Mouse (Mus musculus) heart, embryonic 10.5 days (tissue): ENCODE measurements around the gene Olfr95. TPM values are rescaled to one million over a fixed set of nuclear protein-coding genes. Genes with fewer than 3 reads are reported as not detected.
A peak's percentile ranks its signal among the peaks of the same experiment; 100 is the strongest.
"Not testable (repeated sequence)": the region's sequence is repeated elsewhere in the genome, so short reads cannot be mapped to it uniquely, and the experiment has no call there.

Source experiments
- DNase-seq: peaks from one replicate; pipeline ENCODE4 v3.0.0-alpha.2; 2017; ENCODE audit warnings: low spot score
- H3K27ac ChIP-seq: fragments of 300-500 bp; sonication (generic); 2 replicates; pipeline ENCODE4 v1.5.1; 2016; ENCODE audit warnings: mild to moderate bottlenecking
- H3K27me3 ChIP-seq: fragments of 300-500 bp; sonication (generic); 2 replicates; pipeline ENCODE4 v1.6.1; 2016; ENCODE audit warnings: mild to moderate bottlenecking; ENCODE audit not compliant: poor library complexity, insufficient read depth, severe bottlenecking
- H3K36me3 ChIP-seq: fragments of 300-500 bp; sonication (generic); 2 replicates; pipeline ENCODE4 v1.6.1; 2016; ENCODE audit warnings: mild to moderate bottlenecking, moderate library complexity
- H3K4me1 ChIP-seq: fragments of 300-500 bp; sonication (generic); 2 replicates; pipeline ENCODE4 v1.6.1; 2016; ENCODE audit warnings: mild to moderate bottlenecking
- H3K4me3 ChIP-seq: fragments of 300-500 bp; sonication (generic); 2 replicates; pipeline ENCODE4 v1.5.1; 2016; ENCODE audit warnings: mild to moderate bottlenecking, moderate library complexity
- H3K9me3 ChIP-seq: fragments of 300-500 bp; sonication (generic); 2 replicates; pipeline ENCODE4 v1.6.1; 2016; ENCODE audit warnings: mild to moderate bottlenecking, moderate library complexity
- WGBS: fragments of 180-500 bp; shearing (Covaris S2); methylation state at CpG from one replicate; pipeline ENCODE4 v1.1.7; 2016; 5-methylcytosine and 5-hydroxymethylcytosine counted together
- polyA plus RNA-seq: library from polyadenylated mRNA; unstranded; fragments of >200 nt; fragmentation: Nextera tagmentation; extraction: Ambion mirVana; gene quantifications from 2 replicates; pipeline ENCODE4 v1.2.1, GENCODE M21; 2016

Olfr95 gene
- polyA plus RNA-seq, result not detected in 2 replicates

DNA sequence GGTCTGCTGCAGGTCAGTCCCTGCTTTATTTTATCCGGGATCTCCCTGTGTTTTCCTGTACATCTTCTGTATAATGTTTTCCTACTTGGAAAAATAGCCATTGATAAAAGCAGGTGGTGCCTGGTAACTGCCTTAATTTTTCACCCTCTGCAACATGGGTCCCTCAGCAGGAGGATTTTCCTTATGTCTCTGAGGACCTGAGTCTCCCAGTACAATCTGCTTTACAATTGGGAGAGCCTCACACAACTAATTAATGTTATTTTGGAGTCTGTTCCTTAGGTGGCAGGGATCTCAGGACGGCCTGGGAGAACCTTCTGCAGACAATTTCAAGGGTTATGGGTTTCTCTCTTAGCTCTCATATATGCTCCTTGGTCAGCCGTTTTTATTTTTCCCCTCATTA is at the start of gene Olfr95:
TSS of gene Olfr95 (minus strand) at position 101 of the 400 bp plus-strand sequence.
- Histone ChIP-seq H3K9me3 (no peaks in the 10 kb centered on the region), H3K4me1 (peaks cover 7% of the 10 kb centered on the region), H3K4me3 (no peak within 1 kb of the TSS), H3K27me3 (peaks cover 24% of the 10 kb centered on the region), H3K27ac (no peak within 1 kb of the TSS), H3K36me3 (no peaks in the 10 kb centered on the region)
- no peak for DNase-seq
- WGBS, result 72% methylated on average over 3 of the region's 3 CpGs

DNA sequence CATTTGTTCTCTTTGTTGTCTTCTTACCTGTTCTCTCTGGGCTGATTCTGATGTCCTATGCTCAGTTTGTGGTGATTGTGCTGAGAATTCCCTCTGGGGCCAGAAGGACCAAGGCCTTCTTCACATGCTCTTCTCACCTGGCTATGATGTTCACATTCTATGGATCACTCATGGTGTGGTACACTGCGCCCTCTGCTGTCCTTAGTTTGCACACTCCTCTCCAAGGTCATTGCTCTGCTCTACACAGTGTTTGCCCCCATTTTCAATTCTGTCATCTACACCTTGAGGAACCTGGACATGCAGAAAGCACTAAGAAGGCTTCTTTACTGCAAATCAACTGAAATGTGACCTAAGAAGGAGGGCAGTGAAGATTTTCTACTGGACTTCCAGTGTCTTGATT is 37.6 kb upstream of the Olfr95 start:
- H3K4me1 ChIP-seq, result no peaks in the 10 kb centered on the region
- no peak overlapping the region for H3K4me3 ChIP-seq
- H3K27ac ChIP-seq, result no peak overlapping the region
- no peaks in the 10 kb centered on the region for H3K27me3 ChIP-seq
- H3K9me3 ChIP-seq, result no peaks in the 10 kb centered on the region
- 10% methylated on average over 1 of the region's 1 CpGs for WGBS
- DNase-seq, result no peak
- H3K36me3 ChIP-seq, result no peaks in the 10 kb centered on the region

DNA sequence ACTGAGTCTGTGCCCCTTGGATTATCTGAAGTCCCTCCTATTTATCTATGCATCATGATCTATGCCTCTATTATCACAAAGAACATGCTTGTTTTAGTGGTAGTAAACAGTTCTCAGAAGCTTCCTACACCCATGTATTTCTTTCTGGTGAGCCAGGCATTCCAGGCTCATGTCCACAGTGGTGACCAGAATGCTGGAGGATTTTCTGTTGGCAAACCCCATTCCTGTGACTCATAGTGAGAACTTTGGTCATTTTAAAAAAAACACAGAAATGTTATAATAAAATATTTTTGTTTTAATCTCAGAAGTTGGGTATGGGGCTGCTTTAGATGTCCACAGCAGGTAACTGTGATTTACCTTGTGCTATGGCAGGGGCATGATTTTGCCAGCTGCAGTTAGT is 36.5 kb upstream of the Olfr95 start:
- no peaks in the 10 kb centered on the region for H3K9me3 ChIP-seq
- no peak overlapping the region for H3K27ac ChIP-seq
- H3K4me1 ChIP-seq, result no peaks in the 10 kb centered on the region
- no peak for DNase-seq
- no peaks in the 10 kb centered on the region for H3K36me3 ChIP-seq
- H3K27me3 ChIP-seq, result no peaks in the 10 kb centered on the region
- H3K4me3 ChIP-seq, result no peak overlapping the region

DNA sequence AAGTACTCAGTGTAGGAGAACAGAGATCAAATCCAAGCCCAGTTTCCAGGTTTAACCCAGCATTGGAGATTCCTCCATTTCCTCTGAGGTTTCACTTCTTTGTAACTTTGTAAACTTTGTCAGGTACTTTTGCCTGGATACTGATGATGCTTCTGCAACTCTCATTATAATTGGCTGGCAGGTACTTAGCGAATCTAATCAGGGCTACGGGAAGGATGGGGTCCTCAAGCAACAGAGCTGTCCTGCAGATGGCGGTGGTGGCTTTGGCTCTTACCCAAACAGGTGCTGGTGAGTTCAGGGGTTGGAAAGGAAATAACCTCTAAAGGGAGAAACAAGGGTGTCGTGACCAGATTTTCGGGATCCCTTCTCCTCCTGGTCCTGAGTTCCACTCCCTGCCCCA is 33.8 kb upstream of the Olfr95 start:
- no peaks in the 10 kb centered on the region for H3K27me3 ChIP-seq

DNA sequence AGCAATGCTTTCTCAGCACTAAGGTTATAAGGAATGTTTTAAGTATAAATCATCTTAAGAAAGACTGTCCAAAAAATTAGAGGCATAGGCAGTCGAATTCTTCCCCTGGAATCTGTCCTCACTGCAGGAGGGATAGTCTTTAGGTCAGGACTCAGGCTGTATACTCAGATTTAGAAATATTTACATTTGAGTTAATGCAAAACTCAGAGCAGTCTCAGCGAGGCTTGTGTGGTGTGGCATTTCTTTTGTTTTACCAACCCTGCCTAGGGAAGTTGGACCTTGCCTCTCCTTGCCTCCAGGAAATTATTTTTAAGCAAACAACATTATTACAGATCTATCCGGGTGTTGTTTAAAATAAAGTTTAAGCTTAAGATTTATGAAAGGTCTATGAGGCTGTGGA is 29.3 kb upstream of the Olfr95 start:
- DNase-seq, result no peak
- 59% methylated on average over 3 of the region's 3 CpGs for WGBS
- H3K27ac ChIP-seq, result no peak overlapping the region
- no peaks in the 10 kb centered on the region for H3K27me3 ChIP-seq
- H3K36me3 ChIP-seq, result no peaks in the 10 kb centered on the region
- no peaks in the 10 kb centered on the region for H3K4me1 ChIP-seq
- H3K4me3 ChIP-seq, result no peak overlapping the region
- H3K9me3 ChIP-seq, result no peaks in the 10 kb centered on the region

More for the DNA sequence above, 33.8 kb upstream of the Olfr95 start:
- no peaks in the 10 kb centered on the region for H3K9me3 ChIP-seq
- H3K36me3 ChIP-seq, result no peaks in the 10 kb centered on the region
- no peaks in the 10 kb centered on the region for H3K4me1 ChIP-seq
- H3K27ac ChIP-seq, result no peak overlapping the region
- 28% methylated on average over 5 of the region's 5 CpGs for WGBS
- no peak overlapping the region for H3K4me3 ChIP-seq
- DNase-seq, result no peak

DNA sequence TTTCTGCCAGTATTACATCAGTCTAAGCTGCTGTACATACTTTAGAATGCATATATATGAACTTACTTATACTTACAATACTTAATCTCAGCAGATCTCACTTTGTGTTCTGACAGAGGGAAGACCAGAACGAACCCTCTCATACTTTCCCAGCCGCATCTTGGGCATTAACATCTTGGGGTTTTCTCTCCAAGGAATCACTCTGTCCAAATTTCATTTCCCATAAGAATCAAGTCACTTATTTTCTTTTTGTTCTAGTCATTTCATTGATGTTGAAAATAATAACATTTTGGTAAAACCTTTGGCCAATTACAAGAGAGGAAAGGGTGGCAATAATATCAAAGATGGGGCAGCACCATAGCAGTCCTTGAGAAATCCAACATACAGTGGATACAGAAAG is 24.3 kb upstream of the Olfr95 start, which contains the start of gene Olfr97:
TSS of gene Olfr97 (minus strand) at position 101 of the 400 bp plus-strand sequence.
- H3K27me3 ChIP-seq, H3K4me3 ChIP-seq, DNase-seq, H3K36me3 ChIP-seq, H3K9me3 ChIP-seq, H3K4me1 ChIP-seq, H3K27ac ChIP-seq: not testable (repeated sequence)
- WGBS, result 86% methylated on average over 2 of the region's 2 CpGs

DNA sequence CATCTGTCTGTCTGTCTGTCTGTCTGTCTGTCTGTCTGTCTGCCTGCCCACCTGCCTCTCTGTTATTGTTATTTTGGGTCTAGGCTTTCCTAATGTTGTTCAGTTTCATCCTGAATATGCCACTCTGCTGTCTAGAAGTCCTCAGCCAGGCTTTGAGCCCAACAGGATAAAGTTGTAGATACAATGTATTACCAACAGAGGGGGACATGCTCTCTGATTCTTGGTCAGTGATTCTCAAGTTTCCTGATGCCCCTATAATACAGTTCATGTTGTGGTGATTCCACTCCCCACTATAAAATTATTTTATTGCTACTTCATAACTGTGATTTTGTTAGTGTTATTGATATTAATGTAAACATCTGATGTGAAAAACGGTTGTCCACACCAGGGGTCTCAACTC is 9.0 kb upstream of the Olfr95 start:
- H3K9me3 ChIP-seq, result no peaks in the 10 kb centered on the region
- DNase-seq, result no peak
- H3K4me3 ChIP-seq, result no peak overlapping the region
- H3K27me3 ChIP-seq, result no peaks in the 10 kb centered on the region
- H3K4me1 ChIP-seq, result no peaks in the 10 kb centered on the region
- WGBS, result 18% methylated on average over 1 of the region's 1 CpGs
- H3K27ac ChIP-seq, result no peak overlapping the region
- H3K36me3 ChIP-seq, result no peaks in the 10 kb centered on the region

DNA sequence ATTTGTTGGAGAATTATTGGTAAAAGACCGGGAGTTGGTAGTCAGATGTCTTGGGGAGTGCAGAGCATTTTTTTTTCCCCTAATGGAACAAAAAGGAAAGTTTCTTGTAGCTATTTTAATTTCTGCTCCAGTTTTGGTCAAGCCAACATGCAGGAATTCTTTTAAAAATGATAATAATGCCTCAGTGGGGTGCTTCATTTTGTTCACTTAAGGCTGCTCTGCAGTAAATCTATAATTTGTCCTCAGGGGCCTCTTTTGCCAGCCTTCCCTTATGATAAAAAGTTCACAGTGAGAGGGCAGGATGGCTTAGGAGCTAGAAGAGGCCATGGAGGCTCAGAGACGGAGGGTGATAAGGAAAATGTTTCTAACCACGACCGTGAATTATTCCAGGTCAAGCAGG is 6.9 kb upstream of the Olfr95 start, which contains the start of gene Olfr96:
TSS of gene Olfr96 (plus strand) at position 301 of the 400 bp plus-strand sequence.
- H3K36me3 ChIP-seq, result no peaks in the 10 kb centered on the region
- H3K4me3 ChIP-seq, result no peak within 1 kb of the TSS
- DNase-seq, result no peak
- WGBS, result 59% methylated on average over 4 of the region's 4 CpGs
- H3K4me1 ChIP-seq, result no peaks in the 10 kb centered on the region
- H3K27ac ChIP-seq, result no peak within 1 kb of the TSS
- no peaks in the 10 kb centered on the region for H3K9me3 ChIP-seq
- no peaks in the 10 kb centered on the region for H3K27me3 ChIP-seq

DNA sequence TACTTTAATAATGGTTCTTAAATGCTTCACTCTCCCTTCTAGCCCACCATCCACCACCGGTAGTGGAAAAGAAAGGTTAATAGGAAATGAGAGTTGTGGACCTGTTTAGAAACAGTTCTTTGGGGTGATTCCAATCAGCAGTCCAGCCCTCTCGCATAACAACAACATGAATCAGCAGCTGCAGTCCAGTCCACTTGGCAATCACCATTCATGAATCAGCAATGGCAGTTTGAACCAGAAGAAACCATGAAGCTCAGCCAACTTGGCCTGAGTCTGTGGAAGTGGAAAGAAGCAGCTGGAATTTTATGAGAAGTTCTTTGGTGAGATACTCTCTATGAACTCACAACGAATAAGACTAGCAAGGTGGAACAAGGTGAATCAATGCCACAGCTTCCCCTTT is 5.6 kb upstream of the Olfr95 start:
- Histone ChIP-seq H3K27me3 (no peaks in the 10 kb centered on the region), H3K4me3 (no peak overlapping the region), H3K9me3 (no peaks in the 10 kb centered on the region), H3K4me1 (no peaks in the 10 kb centered on the region), H3K27ac (no peak overlapping the region), H3K36me3 (no peaks in the 10 kb centered on the region)
- WGBS, result 71% methylated on average over 3 of the region's 3 CpGs
- no peak for DNase-seq

DNA sequence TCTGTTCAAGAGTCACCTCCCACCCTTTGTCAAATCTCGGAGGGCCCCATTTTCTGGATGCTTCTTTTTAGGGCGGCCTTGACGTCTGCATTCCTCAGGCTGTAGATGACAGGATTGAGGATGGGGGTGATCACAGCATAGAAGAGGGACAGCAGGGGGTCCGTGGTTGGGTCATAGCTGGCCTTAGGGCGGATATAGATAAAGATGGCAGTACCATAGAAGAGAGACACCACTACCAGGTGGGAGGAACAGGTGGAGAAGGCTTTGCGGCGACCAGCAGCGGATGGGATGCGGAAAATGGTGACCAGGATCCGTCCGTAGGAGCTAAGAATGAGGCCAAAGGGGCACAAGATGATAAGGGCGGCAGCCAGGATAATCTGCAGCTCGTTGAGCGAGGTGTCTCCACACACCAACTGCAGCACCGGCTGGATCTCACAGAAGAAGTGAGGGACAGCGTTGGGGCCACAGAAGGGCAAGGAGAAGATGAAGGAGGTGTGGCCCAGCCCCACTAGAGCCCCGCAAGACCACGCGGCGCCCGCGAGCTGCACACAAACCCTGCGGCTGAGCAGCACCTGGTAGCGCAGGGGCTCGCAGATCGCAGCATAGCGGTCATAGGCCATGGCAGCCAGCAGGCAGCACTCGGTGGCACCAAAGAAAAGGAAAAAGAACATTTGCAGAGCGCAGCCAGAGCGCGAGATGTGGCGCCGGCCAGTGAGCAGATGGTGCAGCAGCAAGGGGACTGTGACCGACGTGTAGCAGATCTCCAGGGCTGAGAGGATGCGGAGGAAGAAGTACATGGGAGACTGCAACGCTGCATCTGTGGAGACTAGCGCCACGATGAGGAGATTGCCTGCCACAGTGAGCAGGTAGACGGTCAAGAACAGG is 1.8 kb downstream of the Olfr95 start:
- Histone ChIP-seq H3K27ac (no peak overlapping the region), H3K36me3 (no peaks in the 10 kb centered on the region), H3K4me1 (peaks cover 7% of the 10 kb centered on the region), H3K9me3 (no peaks in the 10 kb centered on the region), H3K27me3 (peaks cover 27% of the 10 kb centered on the region), H3K4me3 (peak overlapping the region; percentile 56)
- no peak for DNase-seq
- WGBS, result 13% methylated on average over 40 of the region's 40 CpGs

DNA sequence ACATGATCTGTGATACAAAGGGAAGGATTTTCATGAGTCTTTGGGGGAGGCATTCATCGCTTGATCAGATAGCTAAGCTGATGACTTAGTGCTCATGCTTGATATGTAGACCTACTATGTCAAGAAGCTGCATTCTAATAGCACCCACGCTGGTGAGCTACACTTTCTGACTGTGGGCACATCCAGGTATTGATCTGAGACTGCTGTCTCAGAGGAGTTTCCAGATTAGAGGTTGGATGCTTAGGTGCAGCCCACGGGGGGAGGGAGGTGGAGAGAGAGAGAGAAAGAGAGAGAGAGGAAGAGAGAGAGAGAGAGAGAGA is 9.0 kb downstream of the Olfr95 start:
- Histone ChIP-seq H3K4me1 (no peaks in the 10 kb centered on the region), H3K27ac (no peak overlapping the region), H3K27me3 (peaks cover 14% of the 10 kb centered on the region; the same call in 1 of the 2 replicates), H3K9me3 (no peaks in the 10 kb centered on the region), H3K4me3 (no peak overlapping the region), H3K36me3 (no peaks in the 10 kb centered on the region)
- 31% methylated on average over 3 of the region's 3 CpGs for WGBS
- no peak for DNase-seq

DNA sequence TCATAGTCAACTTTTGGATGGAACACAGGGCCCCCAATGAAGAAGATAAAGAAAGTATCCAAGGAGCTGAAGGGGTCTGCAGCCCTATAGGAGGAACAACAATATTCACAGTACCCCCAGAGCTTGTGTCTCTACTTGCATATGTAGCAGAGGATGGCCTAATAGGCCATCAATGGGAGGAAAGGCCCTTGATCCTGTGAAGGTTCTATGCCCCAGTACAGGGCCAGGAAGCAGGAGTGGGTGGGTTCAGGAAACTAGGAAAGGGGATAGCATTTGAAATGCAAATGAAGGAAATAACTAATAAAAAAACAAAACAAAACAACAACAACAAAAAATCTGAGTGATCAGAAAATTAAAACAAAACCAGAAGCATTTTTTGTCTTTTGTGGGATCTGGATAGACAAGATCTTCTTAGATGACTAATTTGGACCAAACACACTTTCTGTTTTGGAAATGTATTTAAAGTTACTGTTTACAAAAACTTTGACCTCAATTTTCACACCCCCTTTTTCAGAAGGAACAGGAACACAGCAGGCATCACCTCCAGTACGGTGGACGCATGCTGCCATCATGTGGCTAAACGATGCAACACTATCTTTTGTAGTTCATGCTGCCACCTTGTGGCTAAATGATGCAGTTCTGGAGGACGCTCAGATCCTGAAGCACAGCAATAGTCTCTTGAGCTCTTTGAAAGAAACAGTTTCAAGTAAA is 9.6 kb downstream of the Olfr95 start:
- H3K27me3 ChIP-seq, result peaks cover 19% of the 10 kb centered on the region
- H3K27ac ChIP-seq, result no peak overlapping the region
- no peaks in the 10 kb centered on the region for H3K4me1 ChIP-seq
- no peaks in the 10 kb centered on the region for H3K36me3 ChIP-seq
- no peak overlapping the region for H3K4me3 ChIP-seq
- no peaks in the 10 kb centered on the region for H3K9me3 ChIP-seq
- peak; percentile 87 for DNase-seq
- WGBS, result under 1% methylated on average over 4 of the region's 4 CpGs

DNA sequence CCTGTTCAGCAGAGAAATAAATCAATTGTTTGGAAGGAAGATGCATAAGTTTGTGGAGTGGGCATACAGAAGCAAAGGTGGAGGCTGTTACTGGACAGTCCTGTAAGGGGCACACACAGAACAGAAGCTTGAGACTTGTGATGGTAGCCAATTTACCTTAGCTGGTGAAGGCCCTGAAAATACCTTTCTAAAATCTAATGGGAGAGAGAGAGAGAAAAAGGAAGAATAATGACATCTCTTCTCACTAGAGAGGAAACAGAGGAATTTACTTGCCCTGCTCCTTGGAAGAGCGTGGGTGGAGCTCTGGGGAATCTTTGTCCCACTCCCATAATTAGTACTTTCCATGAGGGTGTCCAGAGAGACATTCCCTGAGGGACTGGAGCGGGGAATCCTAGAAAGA is 12.0 kb downstream of the Olfr95 start, which contains the start of gene Olfr94:
TSS of gene Olfr94 (minus strand) at position 101 of the 400 bp plus-strand sequence.
- WGBS, result 78% methylated on average over 2 of the region's 2 CpGs
- no peak for DNase-seq
- Histone ChIP-seq H3K4me3 (no peak within 1 kb of the TSS), H3K4me1 (peaks cover 10% of the 10 kb centered on the region; the same call in 1 of the 2 replicates), H3K36me3 (no peaks in the 10 kb centered on the region), H3K27ac (no peak within 1 kb of the TSS), H3K27me3 (peaks cover 42% of the 10 kb centered on the region), H3K9me3 (no peaks in the 10 kb centered on the region)
